9 mouse cellular contexts compared by ENCODE assay signal in genomic region chr15:85605962-85606610, GRCm38 (mm10). TPM values are rescaled to one million over a fixed set of nuclear protein-coding genes. Genes with fewer than 3 reads are reported as not detected.
A peak's percentile ranks its signal among the peaks of the same experiment; 100 is the strongest.
DNase-seq lines count a peak whose midpoint lies in the region; ATAC-seq and TF ChIP-seq lines count a peak whose summit lies in the region.
"Had no signal": no experiment of that assay in that cellular context is flagged by ENCODE, and none has a peak within 500 bp of the region (broad histone marks: within the 10 kb centered on the region; RNA-seq: fewer than 3 reads in every experiment).

No protein-coding gene starts in this region.

- H3K4me3 ChIP-seq in heart, adult 2 months, result peak overlapping the region; percentile 4; the same call in 1 of the 2 replicates
- no peak overlapping the region for H3K4me3 ChIP-seq in testis, adult 2 months (ENCODE audit: control insufficient read depth, low read depth, low read length)
- H3K4me3 ChIP-seq in limb, embryonic 15.5 days, result no peak overlapping the region
- no peak overlapping the region for H3K4me3 ChIP-seq in forebrain, embryonic 12.5 days (replicated peaks)
- H3K4me3 ChIP-seq: megakaryocyte, embryonic 14.5 days had no signal

- no peak for TF ChIP-seq CTCF in heart, adult 2 months (IDR thresholded peaks at IDR 0.05)
- TF ChIP-seq CTCF in testis, adult 2 months (IDR thresholded peaks at IDR 0.05; ENCODE audit: control insufficient read depth, insufficient read depth, insufficient replicate concordance, low read depth, low read length), result no peak

- intact Hi-C loops in heart, adult 2 months (cut with DNase I), result no loop called here

- WGBS in heart, adult 2 months, result 46% methylated on average over 17 of the region's 17 CpGs
- 48% methylated on average over 17 of the region's 17 CpGs for WGBS in limb, embryonic 15.5 days
- 75% methylated on average over 17 of the region's 17 CpGs for WGBS in forebrain, embryonic 12.5 days

- ATAC-seq in limb, embryonic 15.5 days (ENCODE audit: insufficient number of reproducible peaks, low FRiP score, low TSS enrichment, low read depth), result no peak
- ATAC-seq in forebrain, embryonic 12.5 days (ENCODE audit: low FRiP score), result no peak

- peak overlapping the region; percentile 12 for H3K9ac ChIP-seq in heart, adult 2 months (ENCODE audit: low read depth, low read length)
- H3K9ac ChIP-seq in limb, embryonic 15.5 days, result no peak overlapping the region
- H3K9ac ChIP-seq in forebrain, embryonic 12.5 days, result no peak overlapping the region

- TF ChIP-seq POLR2A in heart, adult 2 months (IDR thresholded peaks at IDR 0.05; ENCODE audit: insufficient read depth, low read depth, low read length), result peak; percentile 61
- no peak for TF ChIP-seq POLR2A in testis, adult 2 months (IDR thresholded peaks at IDR 0.05; ENCODE audit: control insufficient read depth, low read depth, low read length)

- peaks cover 13% of the 10 kb centered on the region for H3K4me1 ChIP-seq in heart, adult 2 months (ENCODE audit: control insufficient read depth, insufficient read depth, low read length)
- peaks cover 10% of the 10 kb centered on the region for H3K4me1 ChIP-seq in testis, adult 2 months (ENCODE audit: control insufficient read depth, insufficient read depth, low read length)
- peaks cover 27% of the 10 kb centered on the region for H3K4me1 ChIP-seq in limb, embryonic 15.5 days
- H3K4me1 ChIP-seq in forebrain, embryonic 12.5 days, result peaks cover 5% of the 10 kb centered on the region

- no peaks in the 10 kb centered on the region for H3K9me3 ChIP-seq in limb, embryonic 15.5 days
- H3K9me3 ChIP-seq in forebrain, embryonic 12.5 days, result no peaks in the 10 kb centered on the region
- H3K9me3 ChIP-seq: megakaryocyte, embryonic 14.5 days had no signal

- no peak overlapping the region for H3K4me2 ChIP-seq in limb, embryonic 15.5 days
- H3K4me2 ChIP-seq in forebrain, embryonic 12.5 days, result no peak overlapping the region

- H3K79me2 ChIP-seq in heart, adult 2 months (replicated peaks; ENCODE audit: control insufficient read depth, insufficient read depth, low read length), result no peaks in the 10 kb centered on the region

- no peaks in the 10 kb centered on the region for H3K27me3 ChIP-seq in heart, adult 2 months (ENCODE audit: control insufficient read depth, insufficient read depth, low read length)
- no peaks in the 10 kb centered on the region for H3K27me3 ChIP-seq in testis, adult 2 months (ENCODE audit: control insufficient read depth, insufficient read depth, low read length)
- H3K27me3 ChIP-seq in limb, embryonic 15.5 days, result no peaks in the 10 kb centered on the region
- H3K27me3 ChIP-seq in forebrain, embryonic 12.5 days, result peaks cover 12% of the 10 kb centered on the region; the same call in 1 of the 2 replicates

- no peaks in the 10 kb centered on the region for H3K36me3 ChIP-seq in heart, adult 2 months (ENCODE audit: control insufficient read depth, insufficient read depth, low read length)
- H3K36me3 ChIP-seq in testis, adult 2 months (ENCODE audit: control insufficient read depth, insufficient read depth, low read length), result no peaks in the 10 kb centered on the region
- H3K36me3 ChIP-seq in limb, embryonic 15.5 days, result no peaks in the 10 kb centered on the region
- no peaks in the 10 kb centered on the region for H3K36me3 ChIP-seq in forebrain, embryonic 12.5 days (replicated peaks)

- peak overlapping the region; percentile 67 for H3K27ac ChIP-seq in heart, adult 2 months
- H3K27ac ChIP-seq in testis, adult 2 months (ENCODE audit: control insufficient read depth, insufficient read depth, low read depth, low read length), result peak overlapping the region; percentile 71
- H3K27ac ChIP-seq in limb, embryonic 15.5 days, result peak overlapping the region; percentile 62
- no peak overlapping the region for H3K27ac ChIP-seq in forebrain, embryonic 12.5 days

- TF ChIP-seq EP300 in heart, adult 2 months (IDR thresholded peaks at IDR 0.05; ENCODE audit: insufficient read depth, low read depth, low read length), result 0 out of 2 replicates have a peak, but pooled peaks have one; percentile 53

- DNase-seq in heart, adult 2 months, result peak; percentile 47 to 58
- no peak for DNase-seq in heart, postnatal 4 days
- DNase-seq in testis, postnatal 14 days (ENCODE audit: low spot score), result no peak
- DNase-seq in spleen, adult 18-20 months, result no peak
- DNase-seq in urinary bladder, postnatal 4 days (ENCODE audit: low spot score in 2 of 2), result no peak

RNA-seq across cellular contexts. Expression of gene Wnt7b, which starts 23.8 kb away (rescaled TPM):
- under 1 TPM; 0.14 to 0.18 TPM for total RNA-seq in heart, adult 2 months (2021)
- polyA plus RNA-seq in heart, adult 2 months (2012; rRNA removed), result 0.12 and 0.41 TPM in 2 replicates
- under 1 TPM; 0.21 to 0.27 TPM for total RNA-seq in heart, postnatal 4 days (2021)
- polyA plus RNA-seq in testis, adult 2 months (2012; rRNA removed), result 0.07 and 1.2 TPM in 2 replicates
- 49.5 and 62.1 TPM in 2 replicates for polyA plus RNA-seq in limb, embryonic 15.5 days (2015; fragmentation: Nextera tagmentation; extraction: Ambion mirVana)
- 111 and 130 TPM in 2 replicates for polyA plus RNA-seq in forebrain, embryonic 12.5 days (2016; fragmentation: Nextera tagmentation; extraction: Ambion mirVana)

Comparison
In these comparisons a context has a peak if more than half of its experiments do, and no peak if none do; other contexts are left out.
1. DNase-seq: peak in heart, adult 2 months (2 of 2); none in heart, postnatal 4 days (single experiment), testis, postnatal 14 days (single experiment), spleen, adult 18-20 months (0 of 2) and urinary bladder, postnatal 4 days (0 of 2).
2. RNA of gene Wnt7b, which starts 23.8 kb away (polyA plus RNA-seq): 111 to 130 TPM in forebrain, embryonic 12.5 days and 49.5 to 62.1 TPM in limb, embryonic 15.5 days; 0.12 to 0.41 TPM in heart, adult 2 months and 0.07 to 1.2 TPM in testis, adult 2 months; every median in the first group is over 10 times any median in the second.